Mouse (Mus musculus) MEL (cell line): Measurements from ENCODE around the gene Entpd7.

Experiments
- CTCF ChIP-seq, 3 experiments: IDR thresholded peaks in 2 of 3; conservative IDR thresholded peaks in 1 of 3; 2 replicates each; pipeline ENCODE4 v1.5.1; 2011 to 2012; ENCODE audit warnings: low read length in 3 of 3, low read depth in 2 of 3, mild to moderate bottlenecking in 2 of 3, improper control_type of control experiment in 1 of 3, inconsistent platforms in 1 of 3, mixed read lengths in 1 of 3, moderate library complexity in 1 of 3; ENCODE audit not compliant: control insufficient read depth in 1 of 3, insufficient read depth in 1 of 3, poor library complexity in 1 of 3, severe bottlenecking in 1 of 3
- EP300 ChIP-seq, 2 experiments: IDR thresholded peaks; 2 replicates each; pipeline ENCODE4 v1.6.1; 2011; ENCODE audit warnings: improper control_type of control experiment in 2 of 2, low read length in 2 of 2, low read depth in 1 of 2, mild to moderate bottlenecking in 1 of 2
- MAZ ChIP-seq: IDR thresholded peaks from 2 replicates; pipeline ENCODE4 v1.6.1; 2012; ENCODE audit warnings: low read depth, mild to moderate bottlenecking, inconsistent platforms, low read length, improper control_type of control experiment
- MEF2A ChIP-seq: IDR thresholded peaks from 2 replicates; pipeline ENCODE4 v1.6.1; 2014; ENCODE audit warnings: low read depth, mild to moderate bottlenecking, inconsistent platforms, low read length, improper control_type of control experiment; ENCODE audit not compliant: poor library complexity, insufficient replicate concordance, severe bottlenecking; ENCODE audit errors: extremely low read depth
- POLR2A ChIP-seq, 2 experiments: IDR thresholded peaks; 2 replicates each; pipeline ENCODE4 v1.6.1; 2011 to 2012; ENCODE audit warnings: low read length in 2 of 2, mild to moderate bottlenecking in 2 of 2, control low read depth in 1 of 2, improper control_type of control experiment in 1 of 2, low read depth in 1 of 2, moderate library complexity in 1 of 2; ENCODE audit not compliant: control insufficient read depth in 1 of 2, insufficient read depth in 1 of 2, poor library complexity in 1 of 2
- SIN3A ChIP-seq: IDR thresholded peaks from 2 replicates; pipeline ENCODE4 v1.6.1; 2012; ENCODE audit warnings: low read length, improper control_type of control experiment, inconsistent platforms
- UBTF ChIP-seq: IDR thresholded peaks from 2 replicates; pipeline ENCODE4 v1.6.1; 2012; ENCODE audit warnings: low read depth, mild to moderate bottlenecking, inconsistent platforms, low read length, improper control_type of control experiment, moderate library complexity, borderline replicate concordance; ENCODE audit not compliant: insufficient read depth
- USF1 ChIP-seq: IDR thresholded peaks from 2 replicates; pipeline ENCODE4 v1.6.1; 2014; ENCODE audit warnings: low read depth, mild to moderate bottlenecking, inconsistent platforms, low read length, improper control_type of control experiment, moderate library complexity
- USF2 ChIP-seq, 2 experiments: IDR thresholded peaks; 2 replicates each; pipeline ENCODE4 v1.6.1; 2011 to 2012; ENCODE audit warnings: improper control_type of control experiment in 2 of 2, low read length in 2 of 2, borderline replicate concordance in 1 of 2, inconsistent platforms in 1 of 2, low read depth in 1 of 2, mild to moderate bottlenecking in 1 of 2; ENCODE audit not compliant: insufficient read depth in 1 of 2
- ZC3H11A ChIP-seq: IDR thresholded peaks from 2 replicates; pipeline ENCODE4 v1.6.1; 2012; ENCODE audit warnings: low read depth, mild to moderate bottlenecking, inconsistent platforms, low read length, improper control_type of control experiment

GRCm38 (mm10) chr19:43660774-43661173, 28.7 kb upstream of the Entpd7 start:
- no peak for TF ChIP-seq MAZ
- TF ChIP-seq SIN3A, result no peak
- no peak for TF ChIP-seq CTCF (IDR thresholded peaks at IDR 0.05 in 2 of 3, conservative IDR thresholded peaks at IDR 0.05 in 1 of 3; ENCODE audit: control insufficient read depth in 1 of 3, insufficient read depth in 1 of 3, low read depth in 2 of 3, low read length in 3 of 3, poor library complexity in 1 of 3, severe bottlenecking in 1 of 3)
- no peak for TF ChIP-seq USF1
- no peak for TF ChIP-seq POLR2A (IDR thresholded peaks at IDR 0.05; ENCODE audit: control insufficient read depth in 1 of 2, insufficient read depth in 1 of 2, low read depth in 1 of 2, low read length in 2 of 2, poor library complexity in 1 of 2)
- TF ChIP-seq EP300 (IDR thresholded peaks at IDR 0.05; ENCODE audit: low read depth in 1 of 2, low read length in 2 of 2), result peak; percentile 49 to 71; a peak in 3 of 4 replicates
- TF ChIP-seq USF2 (IDR thresholded peaks at IDR 0.05; ENCODE audit: borderline replicate concordance in 1 of 2, insufficient read depth in 1 of 2, low read depth in 1 of 2, low read length in 2 of 2), result no peak
- TF ChIP-seq MEF2A, result no peak
- TF ChIP-seq ZC3H11A, result no peak
- TF ChIP-seq UBTF, result no peak
